Mouse (Mus musculus) limb, embryonic 14.5 days (tissue): ENCODE measurements around the gene Itk. TPM values are rescaled to one million over a fixed set of nuclear protein-coding genes. Genes with fewer than 3 reads are reported as not detected.
A peak's percentile ranks its signal among the peaks of the same experiment; 100 is the strongest.

Experiments
- ATAC-seq: fragments of 200-750 bp; cut with Nextera tagmentation; 2 replicates; pipeline ENCODE4 v1.8.0; 2017; ENCODE audit warnings: low read depth, moderate number of reproducible peaks, moderate TSS enrichment; ENCODE audit not compliant: low FRiP score
- DNase-seq: peaks from one replicate; pipeline ENCODE4 v3.0.0-alpha.2; 2015; ENCODE audit warnings: low spot score
- H3K27ac ChIP-seq: fragments of 300-500 bp; sonication (generic); replicated peaks from 2 replicates; pipeline ENCODE4 v1.5.1; 2014; ENCODE audit warnings: low read depth, mild to moderate bottlenecking, low read length, moderate library complexity, mixed read lengths
- H3K27me3 ChIP-seq: fragments of 300-500 bp; sonication (generic); 2 replicates; pipeline ENCODE4 v1.6.1; 2014; ENCODE audit warnings: low read length, mixed read lengths; ENCODE audit not compliant: control insufficient read depth, insufficient read depth
- H3K36me3 ChIP-seq: fragments of 300-500 bp; sonication (generic); 2 replicates; pipeline ENCODE4 v1.6.1; 2014; ENCODE audit warnings: mild to moderate bottlenecking, low read length, moderate library complexity, mixed read lengths; ENCODE audit not compliant: control insufficient read depth, insufficient read depth
- H3K4me1 ChIP-seq: fragments of 300-500 bp; sonication (generic); 2 replicates; pipeline ENCODE4 v1.6.1; 2014; ENCODE audit warnings: antibody characterized with exemption, low read length, mixed read lengths; ENCODE audit not compliant: control insufficient read depth, insufficient read depth
- H3K4me2 ChIP-seq: fragments of 300-500 bp; sonication (generic); replicated peaks from 2 replicates; pipeline ENCODE4 v1.6.1; 2014; ENCODE audit warnings: low read depth, mild to moderate bottlenecking, low read length, moderate library complexity; ENCODE audit not compliant: severe bottlenecking
- H3K4me3 ChIP-seq: fragments of 300-500 bp; sonication (generic); replicated peaks from 2 replicates; pipeline ENCODE4 v1.5.1; 2014; ENCODE audit warnings: low read length
- H3K9ac ChIP-seq: fragments of 300-500 bp; sonication (generic); 2 replicates; pipeline ENCODE4 v1.6.1; 2014; ENCODE audit warnings: mild to moderate bottlenecking, low read depth, low read length, moderate library complexity; ENCODE audit not compliant: severe bottlenecking
- H3K9me3 ChIP-seq: fragments of 300-500 bp; sonication (generic); 2 replicates; pipeline ENCODE4 v1.6.1; 2016; ENCODE audit warnings: low read length; ENCODE audit not compliant: control insufficient read depth
- POLR2A ChIP-seq: fragments of 200-500 bp; IDR thresholded peaks from 2 replicates; pipeline ENCODE4 v1.8.0; 2012; ENCODE audit warnings: inconsistent platforms, mild to moderate bottlenecking, moderate library complexity, borderline replicate concordance; ENCODE audit not compliant: insufficient read depth, insufficient read length; ENCODE audit errors: extremely low read depth
- WGBS: fragments of 180-500 bp; shearing (Covaris S2); extraction: QIAGEN DNeasy Blood & Tissue Kit; methylation state at CpG from one replicate; pipeline ENCODE4 v1.1.7; 2014; 5-methylcytosine and 5-hydroxymethylcytosine counted together
- polyA plus RNA-seq, 2 experiments: library from polyadenylated mRNA; depleted of rRNA in 1 of 2; stranded (reverse) in 1 of 2; unstranded in 1 of 2; fragments of >200 nt; fragmentation: Nextera tagmentation in 1 of 2; extraction: Ambion mirVana in 1 of 2; gene quantifications; 2 replicates each; pipeline versions ENCODE4 v1.2.1 to v1.2.3; 2012 to 2014

Itk gene
- polyA plus RNA-seq, 2 experiments = 0.14 to 0.28 TPM

DNA sequence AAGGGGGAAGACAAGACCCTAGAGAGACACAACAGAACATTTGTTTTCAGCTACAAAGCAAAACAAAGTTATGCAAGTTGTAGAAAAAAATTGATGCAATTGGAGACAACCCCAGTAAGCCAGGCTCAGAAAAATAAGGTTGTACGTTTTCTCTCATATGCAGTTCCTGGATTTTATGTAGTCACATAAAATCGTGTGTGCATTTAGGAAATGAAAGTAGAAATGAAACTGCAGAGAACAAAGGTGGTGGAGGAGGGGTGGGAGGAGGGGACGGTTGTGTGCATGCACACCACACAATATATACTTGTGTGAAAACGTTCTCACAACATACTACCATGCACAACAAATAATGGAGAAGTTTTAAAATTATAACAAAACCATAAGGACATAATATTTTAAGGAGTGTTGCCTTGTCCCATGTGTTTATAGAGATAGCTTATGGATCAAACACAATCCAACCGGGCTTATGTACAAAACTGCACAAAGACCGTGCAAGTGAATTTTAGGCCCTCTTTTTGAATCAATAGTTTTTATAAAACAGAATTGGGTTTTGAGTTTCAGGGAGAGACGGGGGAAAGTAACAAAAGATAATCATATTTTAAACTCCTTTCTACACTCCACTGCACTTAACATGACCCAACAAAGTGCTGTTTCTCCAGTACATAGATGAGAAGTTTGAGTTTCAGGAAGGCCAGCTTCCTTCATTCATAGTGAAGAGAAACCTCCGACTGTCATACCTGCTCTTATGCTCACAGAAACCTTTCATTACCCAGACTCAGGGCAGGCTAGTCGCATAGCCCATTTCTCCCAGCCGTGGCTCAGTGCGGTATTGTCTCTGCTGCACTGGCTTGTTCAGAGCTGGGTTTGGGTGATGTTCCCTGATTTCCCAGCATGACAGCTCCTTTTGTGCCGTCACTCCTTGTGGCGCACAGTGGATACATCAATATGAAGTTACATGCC lies 16.0 kb downstream of the Itk start:
- TF ChIP-seq POLR2A = no peak
- DNase-seq = no peak
- Histone ChIP-seq H3K36me3 (no peaks in the 10 kb centered on the region), H3K4me2 (no peak overlapping the region), H3K4me3 (no peak overlapping the region), H3K27me3 (no peaks in the 10 kb centered on the region), H3K27ac (0 out of 2 replicates have a peak overlapping the region, but pooled peaks have one; percentile 19), H3K4me1 (no peaks in the 10 kb centered on the region), H3K9me3 (no peaks in the 10 kb centered on the region), H3K9ac (no peak overlapping the region)
- WGBS = 64% methylated on average over 13 of the region's 13 CpGs
- no peak for ATAC-seq

DNA sequence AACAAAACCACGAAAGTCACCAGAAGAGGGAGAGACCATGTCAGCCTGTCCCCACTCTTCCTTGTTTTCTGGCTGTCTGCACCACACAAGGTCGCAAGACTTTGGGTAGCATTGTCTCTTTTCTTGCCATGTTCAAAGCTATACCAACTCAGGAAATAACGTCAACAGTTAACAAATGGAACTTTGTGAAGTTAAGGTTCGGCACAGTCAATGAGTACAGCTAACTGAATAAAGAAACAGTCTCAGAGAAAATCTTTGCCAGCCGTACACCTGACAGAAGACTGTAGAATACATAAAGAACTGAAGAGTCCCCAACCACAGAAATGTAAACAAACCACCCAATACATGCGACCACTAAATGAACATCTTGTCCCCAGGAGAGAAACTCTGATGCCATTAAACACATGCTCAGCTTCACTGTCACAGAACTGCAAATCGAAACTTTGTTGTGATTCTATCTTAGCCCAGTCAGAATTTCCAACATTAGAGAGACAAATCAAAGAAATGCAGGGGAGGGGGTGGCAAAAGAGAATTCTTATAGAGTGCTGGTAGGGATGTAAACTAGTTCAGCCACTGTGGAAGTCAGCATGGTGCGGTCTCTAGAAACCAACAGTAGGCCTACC lies 16.9 kb downstream of the Itk start:
- no peak overlapping the region for H3K9ac ChIP-seq
- no peak for ATAC-seq
- no peak for TF ChIP-seq POLR2A
- H3K27ac ChIP-seq = no peak overlapping the region
- no peak overlapping the region for H3K4me3 ChIP-seq
- WGBS = 78% methylated on average over 8 of the region's 8 CpGs
- H3K4me2 ChIP-seq = no peak overlapping the region
- H3K9me3 ChIP-seq = no peaks in the 10 kb centered on the region
- no peaks in the 10 kb centered on the region for H3K36me3 ChIP-seq
- H3K4me1 ChIP-seq = no peaks in the 10 kb centered on the region
- H3K27me3 ChIP-seq = no peaks in the 10 kb centered on the region
- no peak for DNase-seq

DNA sequence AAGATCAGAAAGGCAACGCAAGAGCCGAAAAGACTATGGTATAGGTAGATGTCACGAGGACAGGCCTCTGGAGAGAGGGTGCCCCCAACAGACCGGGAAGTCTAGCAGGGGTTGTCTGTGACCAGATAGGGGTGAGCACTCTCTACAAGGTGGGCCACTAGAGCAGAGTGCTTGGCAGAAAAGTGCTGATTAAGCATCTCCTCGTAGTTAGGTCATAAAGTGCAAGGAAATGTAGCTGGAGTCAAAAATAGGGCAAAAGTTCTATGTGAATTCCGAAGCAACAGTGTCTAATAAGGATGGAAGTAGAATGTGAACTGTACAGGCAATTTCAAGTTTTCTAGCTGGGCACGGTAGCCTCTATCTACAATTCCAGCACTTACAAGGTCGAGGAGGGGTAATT lies 18.1 kb downstream of the Itk start:
- H3K4me3 ChIP-seq = no peak overlapping the region
- H3K27me3 ChIP-seq = no peaks in the 10 kb centered on the region
- no peak for DNase-seq
- no peaks in the 10 kb centered on the region for H3K9me3 ChIP-seq
- no peaks in the 10 kb centered on the region for H3K4me1 ChIP-seq
- H3K9ac ChIP-seq = no peak overlapping the region
- WGBS = 88% methylated on average over 8 of the region's 8 CpGs
- no peak overlapping the region for H3K4me2 ChIP-seq
- TF ChIP-seq POLR2A = no peak
- ATAC-seq = no peak
- no peak overlapping the region for H3K27ac ChIP-seq
- H3K36me3 ChIP-seq = no peaks in the 10 kb centered on the region

DNA sequence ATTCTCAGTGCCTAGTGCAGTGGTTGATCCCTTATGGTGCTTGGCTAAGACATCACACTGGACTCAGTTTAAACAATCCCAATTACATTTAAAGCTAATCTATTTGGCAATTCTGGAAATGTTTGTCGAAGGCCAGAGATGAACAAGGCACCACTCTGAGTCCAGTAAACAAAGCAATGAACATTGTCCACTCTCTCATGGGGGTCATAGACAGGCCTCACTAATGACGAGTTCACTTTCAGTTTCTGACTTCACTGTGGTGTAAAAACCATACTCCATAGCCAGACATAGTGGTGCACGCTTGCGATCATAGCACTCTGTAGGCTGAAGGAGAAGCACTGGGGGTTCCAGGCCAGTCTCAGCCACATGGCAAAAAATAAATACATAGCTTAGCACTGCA lies 18.9 kb downstream of the Itk start:
- no peaks in the 10 kb centered on the region for H3K4me1 ChIP-seq
- TF ChIP-seq POLR2A = no peak
- H3K9ac ChIP-seq = no peak overlapping the region
- ATAC-seq = no peak
- no peaks in the 10 kb centered on the region for H3K27me3 ChIP-seq
- DNase-seq = no peak
- WGBS = 86% methylated on average over 4 of the region's 4 CpGs
- H3K27ac ChIP-seq = no peak overlapping the region
- no peak overlapping the region for H3K4me3 ChIP-seq
- H3K36me3 ChIP-seq = no peaks in the 10 kb centered on the region
- H3K4me2 ChIP-seq = no peak overlapping the region
- no peaks in the 10 kb centered on the region for H3K9me3 ChIP-seq

DNA sequence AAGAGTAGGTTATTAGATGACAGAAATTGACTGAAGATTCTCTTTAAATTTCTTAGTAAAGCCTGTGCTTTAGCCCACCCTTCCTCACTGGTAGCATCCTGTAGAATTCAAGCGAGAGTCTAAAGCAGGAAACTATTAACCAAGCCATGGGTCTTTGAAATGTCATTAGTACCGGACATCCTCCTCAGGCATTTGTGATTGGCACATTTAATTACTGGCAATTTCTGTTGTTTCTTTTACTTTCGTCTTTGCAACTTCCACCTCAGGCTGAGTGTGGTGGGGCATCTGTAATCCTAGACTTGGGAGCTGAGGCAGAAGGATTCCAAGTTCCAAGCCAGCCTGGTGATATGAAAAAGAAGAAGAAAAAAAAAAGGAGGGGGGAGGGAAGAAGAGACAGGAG lies 23.0 kb downstream of the Itk start:
- Histone ChIP-seq H3K27me3 (no peaks in the 10 kb centered on the region), H3K9me3 (no peaks in the 10 kb centered on the region), H3K4me3 (no peak overlapping the region), H3K36me3 (no peaks in the 10 kb centered on the region), H3K27ac (no peak overlapping the region), H3K4me1 (peaks cover 13% of the 10 kb centered on the region), H3K4me2 (no peak overlapping the region), H3K9ac (no peak overlapping the region)
- TF ChIP-seq POLR2A = no peak
- ATAC-seq (no peak), DNase-seq (no peak)
- 35% methylated on average over 3 of the region's 3 CpGs for WGBS
